Mouse (Mus musculus): ENCODE measurements around the gene Ptpn5. TPM values are rescaled to one million over a fixed set of nuclear protein-coding genes. Genes with fewer than 3 reads are reported as not detected.

Gene Ptpn5
- total and polyA plus RNA-seq, 3 experiments: not detected

- DNase-seq: peak in 1 of 2 experiments; percentile 49
Observed at GRCm38 (mm10) chr7:47067879-47068278, 65.6 kb downstream of the Ptpn5 start.

GRCm38 (mm10) chr7:47066942-47067341, 66.5 kb downstream of the Ptpn5 start:
- intact Hi-C loops (cut with DNase I): no loop called here
- DNase-seq: no peak
- Histone ChIP-seq H3K9ac (ENCODE audit: low read depth, low read length) (no peak overlapping the region), H3K4me1 (ENCODE audit: control insufficient read depth, insufficient read depth, low read length) (no peaks in the 10 kb centered on the region), H3K27me3 (ENCODE audit: control insufficient read depth, insufficient read depth, low read length) (no peaks in the 10 kb centered on the region), H3K79me2 (replicated peaks; ENCODE audit: control insufficient read depth, insufficient read depth, low read length) (no peaks in the 10 kb centered on the region), H3K4me3 (no peak overlapping the region), H3K27ac (no peak overlapping the region), H3K36me3 (ENCODE audit: control insufficient read depth, insufficient read depth, low read length) (no peaks in the 10 kb centered on the region)
- 90% methylated on average over 3 of the region's 3 CpGs for WGBS
- TF ChIP-seq EP300 (IDR thresholded peaks at IDR 0.05; ENCODE audit: insufficient read depth, low read depth, low read length) (no peak), CTCF (IDR thresholded peaks at IDR 0.05) (no peak), POLR2A (IDR thresholded peaks at IDR 0.05; ENCODE audit: insufficient read depth, low read depth, low read length) (no peak)

More at GRCm38 (mm10) chr7:47067879-47068278, 65.6 kb downstream of the Ptpn5 start:
- Histone ChIP-seq H3K27me3 (ENCODE audit: control insufficient read depth, insufficient read depth, low read length) (no peaks in the 10 kb centered on the region), H3K27ac (no peak overlapping the region), H3K4me3 (no peak overlapping the region), H3K9ac (ENCODE audit: low read depth, low read length) (no peak overlapping the region), H3K4me1 (ENCODE audit: control insufficient read depth, insufficient read depth, low read length) (no peaks in the 10 kb centered on the region), H3K79me2 (replicated peaks; ENCODE audit: control insufficient read depth, insufficient read depth, low read length) (no peaks in the 10 kb centered on the region), H3K36me3 (ENCODE audit: control insufficient read depth, insufficient read depth, low read length) (no peaks in the 10 kb centered on the region)
- 0 out of 2 replicates have a peak, but pooled peaks have one; percentile 11 for TF ChIP-seq EP300 (IDR thresholded peaks at IDR 0.05; ENCODE audit: insufficient read depth, low read depth, low read length)
- TF ChIP-seq CTCF (IDR thresholded peaks at IDR 0.05): no peak
- no peak for TF ChIP-seq POLR2A (IDR thresholded peaks at IDR 0.05; ENCODE audit: insufficient read depth, low read depth, low read length)
- WGBS: 38% methylated on average over 5 of the region's 5 CpGs
- intact Hi-C loops (cut with DNase I): no loop called here

GRCm38 (mm10) chr7:47061560-47061959, 71.9 kb downstream of the Ptpn5 start:
- Histone ChIP-seq H3K36me3 (ENCODE audit: control insufficient read depth, insufficient read depth, low read length) (no peaks in the 10 kb centered on the region), H3K27me3 (ENCODE audit: control insufficient read depth, insufficient read depth, low read length) (no peaks in the 10 kb centered on the region), H3K9ac (ENCODE audit: low read depth, low read length) (no peak overlapping the region), H3K27ac (no peak overlapping the region), H3K4me1 (ENCODE audit: control insufficient read depth, insufficient read depth, low read length) (no peaks in the 10 kb centered on the region), H3K4me3 (no peak overlapping the region), H3K79me2 (replicated peaks; ENCODE audit: control insufficient read depth, insufficient read depth, low read length) (no peaks in the 10 kb centered on the region)
- no peak for DNase-seq
- intact Hi-C loops (cut with DNase I): no loop called here
- WGBS: 68% methylated on average over 5 of the region's 5 CpGs
- TF ChIP-seq CTCF (IDR thresholded peaks at IDR 0.05) (no peak), EP300 (IDR thresholded peaks at IDR 0.05; ENCODE audit: insufficient read depth, low read depth, low read length) (no peak), POLR2A (IDR thresholded peaks at IDR 0.05; ENCODE audit: insufficient read depth, low read depth, low read length) (no peak)

GRCm38 (mm10) chr7:47059339-47059738, 74.1 kb downstream of the Ptpn5 start:
- no peak overlapping the region for H3K27ac ChIP-seq
- intact Hi-C loops (cut with DNase I): no loop called here
- no peaks in the 10 kb centered on the region for H3K27me3 ChIP-seq (ENCODE audit: control insufficient read depth, insufficient read depth, low read length)
- no peaks in the 10 kb centered on the region for H3K36me3 ChIP-seq (ENCODE audit: control insufficient read depth, insufficient read depth, low read length)
- no peak overlapping the region for H3K4me3 ChIP-seq
- TF ChIP-seq EP300 (IDR thresholded peaks at IDR 0.05; ENCODE audit: insufficient read depth, low read depth, low read length): no peak
- no peak for TF ChIP-seq POLR2A (IDR thresholded peaks at IDR 0.05; ENCODE audit: insufficient read depth, low read depth, low read length)
- no peak for TF ChIP-seq CTCF (IDR thresholded peaks at IDR 0.05)
- no peaks in the 10 kb centered on the region for H3K79me2 ChIP-seq (replicated peaks; ENCODE audit: control insufficient read depth, insufficient read depth, low read length)
- H3K9ac ChIP-seq (ENCODE audit: low read depth, low read length): no peak overlapping the region
- H3K4me1 ChIP-seq (ENCODE audit: control insufficient read depth, insufficient read depth, low read length): no peaks in the 10 kb centered on the region; the same call in 1 of the 2 replicates
- DNase-seq: no peak
- 52% methylated on average over 7 of the region's 7 CpGs for WGBS

- DNase-seq: no peak
- H3K36me3 ChIP-seq (ENCODE audit: control insufficient read depth, insufficient read depth, low read length): no peaks in the 10 kb centered on the region; the same call in 1 of the 2 replicates
- H3K4me3 ChIP-seq: no peak overlapping the region
- H3K27me3 ChIP-seq (ENCODE audit: control insufficient read depth, insufficient read depth, low read length): no peaks in the 10 kb centered on the region
- H3K9ac ChIP-seq (ENCODE audit: low read depth, low read length): no peak overlapping the region
- H3K79me2 ChIP-seq (replicated peaks; ENCODE audit: control insufficient read depth, insufficient read depth, low read length): no peaks in the 10 kb centered on the region
- H3K27ac ChIP-seq: no peak overlapping the region
- intact Hi-C loops (cut with DNase I): no loop called here
- TF ChIP-seq EP300 (IDR thresholded peaks at IDR 0.05; ENCODE audit: insufficient read depth, low read depth, low read length) (no peak), POLR2A (IDR thresholded peaks at IDR 0.05; ENCODE audit: insufficient read depth, low read depth, low read length) (no peak), CTCF (IDR thresholded peaks at IDR 0.05) (no peak)
- peaks cover 14% of the 10 kb centered on the region for H3K4me1 ChIP-seq (ENCODE audit: control insufficient read depth, insufficient read depth, low read length)
- 71% methylated on average over 4 of the region's 4 CpGs for WGBS
Observed at GRCm38 (mm10) chr7:47056273-47056672, 77.2 kb downstream of the Ptpn5 start.

- Histone ChIP-seq H3K4me1 (ENCODE audit: control insufficient read depth, insufficient read depth, low read length) (peaks cover 14% of the 10 kb centered on the region), H3K36me3 (ENCODE audit: control insufficient read depth, insufficient read depth, low read length) (no peaks in the 10 kb centered on the region; the same call in 1 of the 2 replicates), H3K9ac (ENCODE audit: low read depth, low read length) (no peak overlapping the region), H3K27ac (no peak overlapping the region), H3K79me2 (replicated peaks; ENCODE audit: control insufficient read depth, insufficient read depth, low read length) (no peaks in the 10 kb centered on the region), H3K4me3 (no peak overlapping the region), H3K27me3 (ENCODE audit: control insufficient read depth, insufficient read depth, low read length) (no peaks in the 10 kb centered on the region)
- TF ChIP-seq CTCF (IDR thresholded peaks at IDR 0.05): no peak
- TF ChIP-seq EP300 (IDR thresholded peaks at IDR 0.05; ENCODE audit: insufficient read depth, low read depth, low read length): no peak
- no peak for TF ChIP-seq POLR2A (IDR thresholded peaks at IDR 0.05; ENCODE audit: insufficient read depth, low read depth, low read length)
- DNase-seq: peak in 1 of 2 experiments; percentile 52
- intact Hi-C loops (cut with DNase I): no loop called here
- 50% methylated on average over 9 of the region's 9 CpGs for WGBS
Observed at GRCm38 (mm10) chr7:47055744-47056143, 77.7 kb downstream of the Ptpn5 start.
